Mouse (Mus musculus): Measurements from ENCODE around the gene Omp. TPM values are rescaled to one million over a fixed set of nuclear protein-coding genes. Genes with fewer than 3 reads are reported as not detected.

Gene Omp
- total RNA-seq (2017), result 0.50 and 0.89 TPM in 2 replicates

GRCm38 (mm10) chr7:98145402-98145801 is at the start of gene Omp:
Gene Omp (minus strand): TSS chr7:98145502.
- ATAC-seq (replicated peaks in 1 of 2; ENCODE audit: insufficient read depth in 1 of 2, low FRiP score in 2 of 2, low TSS enrichment in 1 of 2, low read depth in 1 of 2, poor library complexity in 2 of 2, severe bottlenecking in 2 of 2), result no peak

DNA sequence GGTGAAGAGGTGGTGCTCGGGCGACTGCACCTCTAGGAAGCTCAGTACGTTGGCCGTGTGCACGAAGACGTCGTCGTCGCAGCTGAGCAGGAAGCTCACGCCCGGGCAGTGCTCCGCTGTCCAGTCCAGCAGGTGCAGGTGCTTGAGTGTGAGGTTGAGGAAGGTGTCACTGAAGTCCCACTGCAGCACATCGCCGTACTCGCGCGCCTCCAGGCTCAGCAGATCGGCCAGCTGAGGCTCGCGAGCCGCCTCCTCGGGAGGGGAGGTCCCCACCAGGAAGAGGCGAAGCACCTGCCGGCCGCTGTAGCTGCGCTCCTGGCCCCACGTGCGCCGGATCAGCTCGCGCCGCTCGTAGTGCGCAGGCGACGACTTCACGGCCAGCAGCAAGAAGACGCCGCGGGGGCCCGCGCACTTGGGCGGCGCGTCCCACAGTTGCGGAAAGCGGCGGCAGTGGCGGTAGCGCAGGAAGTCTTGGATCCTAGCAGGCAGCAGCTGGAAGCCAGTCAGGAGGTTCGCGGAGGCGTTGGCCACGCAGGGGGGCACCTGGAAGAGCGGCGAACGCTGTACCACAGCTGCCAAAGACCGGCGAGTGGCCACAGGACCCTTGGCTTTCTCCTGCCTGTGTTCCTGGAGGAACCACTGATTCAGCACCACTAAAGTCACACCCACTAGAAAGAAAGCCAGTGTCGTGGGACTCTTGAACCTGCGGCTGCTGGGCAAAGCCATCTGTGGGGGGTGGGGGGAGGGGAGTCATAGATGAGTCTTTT is 48.9 kb upstream of the Omp start:
- ATAC-seq (replicated peaks in 1 of 2; ENCODE audit: insufficient read depth in 1 of 2, low FRiP score in 2 of 2, low TSS enrichment in 1 of 2, low read depth in 1 of 2, poor library complexity in 2 of 2, severe bottlenecking in 2 of 2), result peak in 1 of 2 experiments; percentile 29; a peak in 2 of 4 replicates

DNA sequence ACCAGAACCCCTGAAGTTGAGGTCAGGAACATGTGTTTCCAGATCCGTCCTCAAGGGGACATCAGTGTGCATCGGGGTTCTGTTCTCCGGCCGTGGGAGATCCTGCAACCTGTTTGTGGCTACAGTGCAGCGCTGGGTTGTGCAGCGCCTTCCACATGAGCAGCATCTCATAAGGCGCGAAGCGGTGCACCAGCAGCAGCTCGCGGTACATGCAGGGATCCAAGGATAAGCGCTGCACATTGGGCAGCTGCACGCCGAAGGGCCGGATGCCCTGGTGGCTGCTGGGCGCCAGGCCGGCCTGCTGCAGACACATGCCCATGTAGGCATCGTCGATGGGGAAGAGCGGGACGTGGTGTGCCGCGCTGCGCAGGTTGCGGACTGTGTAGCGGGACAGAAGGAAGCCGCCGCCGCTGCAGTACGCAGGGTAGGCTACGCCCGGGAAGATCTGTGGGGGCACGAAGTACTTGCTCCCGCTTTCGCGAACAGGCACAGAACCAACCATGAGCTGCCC is 48.3 kb upstream of the Omp start:
- peak; percentile 40 to 49 for ATAC-seq (replicated peaks in 1 of 2; ENCODE audit: insufficient read depth in 1 of 2, low FRiP score in 2 of 2, low TSS enrichment in 1 of 2, low read depth in 1 of 2, poor library complexity in 2 of 2, severe bottlenecking in 2 of 2)

GRCm38 (mm10) chr7:98191571-98192250 is 46.4 kb upstream of the Omp start:
- no peak for ATAC-seq (replicated peaks in 1 of 2; ENCODE audit: insufficient read depth in 1 of 2, low FRiP score in 2 of 2, low TSS enrichment in 1 of 2, low read depth in 1 of 2, poor library complexity in 2 of 2, severe bottlenecking in 2 of 2)

DNA sequence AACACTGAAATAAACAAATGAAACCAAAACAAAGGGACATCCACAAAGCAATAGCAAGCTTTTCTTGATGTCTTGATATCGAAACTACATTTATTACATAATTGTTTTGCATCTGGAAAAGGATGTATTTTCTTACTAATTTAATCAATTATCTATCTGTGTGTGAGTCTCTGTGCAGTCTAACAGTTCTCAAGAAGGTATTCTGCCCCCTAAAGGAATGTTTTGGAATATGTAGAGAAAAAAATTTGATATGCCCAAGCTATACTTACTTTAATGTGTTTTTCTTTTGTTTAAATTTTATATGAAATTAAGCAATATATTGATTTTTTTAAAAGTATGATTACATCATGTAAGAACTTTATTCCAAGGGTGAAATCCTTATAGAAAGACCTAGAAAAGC is 45.3 kb upstream of the Omp start:
- no peak for ATAC-seq (replicated peaks in 1 of 2; ENCODE audit: insufficient read depth in 1 of 2, low FRiP score in 2 of 2, low TSS enrichment in 1 of 2, low read depth in 1 of 2, poor library complexity in 2 of 2, severe bottlenecking in 2 of 2)

- no peak for ATAC-seq (replicated peaks in 1 of 2; ENCODE audit: insufficient read depth in 1 of 2, low FRiP score in 2 of 2, low TSS enrichment in 1 of 2, low read depth in 1 of 2, poor library complexity in 2 of 2, severe bottlenecking in 2 of 2)
Observed at GRCm38 (mm10) chr7:98189745-98190144, 44.4 kb upstream of the Omp start.

- ATAC-seq (replicated peaks in 1 of 2; ENCODE audit: insufficient read depth in 1 of 2, low FRiP score in 2 of 2, low TSS enrichment in 1 of 2, low read depth in 1 of 2, poor library complexity in 2 of 2, severe bottlenecking in 2 of 2), result no peak
Observed at GRCm38 (mm10) chr7:98188680-98189079, 43.4 kb upstream of the Omp start.

DNA sequence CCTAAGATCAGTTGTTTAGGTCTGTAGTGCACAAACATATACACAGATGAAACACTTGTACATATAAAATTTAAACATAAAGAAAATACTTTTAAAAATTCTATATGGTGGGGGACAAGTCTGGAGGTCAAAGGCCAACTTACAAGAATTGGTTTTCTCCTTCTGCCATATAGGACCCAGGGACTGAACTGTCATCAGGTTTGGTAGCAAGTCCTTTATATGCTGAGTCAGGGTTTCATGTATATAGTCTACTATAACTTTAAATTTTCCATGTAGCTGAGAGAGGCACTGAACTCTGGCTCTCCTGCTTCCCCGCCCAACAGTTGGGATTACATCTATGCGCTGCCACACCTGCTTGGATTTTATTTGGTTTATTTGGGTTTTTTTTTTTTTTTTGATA is 42.9 kb upstream of the Omp start:
- no peak for ATAC-seq (replicated peaks in 1 of 2; ENCODE audit: insufficient read depth in 1 of 2, low FRiP score in 2 of 2, low TSS enrichment in 1 of 2, low read depth in 1 of 2, poor library complexity in 2 of 2, severe bottlenecking in 2 of 2)

- ATAC-seq (replicated peaks in 1 of 2; ENCODE audit: insufficient read depth in 1 of 2, low FRiP score in 2 of 2, low TSS enrichment in 1 of 2, low read depth in 1 of 2, poor library complexity in 2 of 2, severe bottlenecking in 2 of 2), result peak; percentile 80 to 83
Observed at GRCm38 (mm10) chr7:98187332-98187731, 42.0 kb upstream of the Omp start.

DNA sequence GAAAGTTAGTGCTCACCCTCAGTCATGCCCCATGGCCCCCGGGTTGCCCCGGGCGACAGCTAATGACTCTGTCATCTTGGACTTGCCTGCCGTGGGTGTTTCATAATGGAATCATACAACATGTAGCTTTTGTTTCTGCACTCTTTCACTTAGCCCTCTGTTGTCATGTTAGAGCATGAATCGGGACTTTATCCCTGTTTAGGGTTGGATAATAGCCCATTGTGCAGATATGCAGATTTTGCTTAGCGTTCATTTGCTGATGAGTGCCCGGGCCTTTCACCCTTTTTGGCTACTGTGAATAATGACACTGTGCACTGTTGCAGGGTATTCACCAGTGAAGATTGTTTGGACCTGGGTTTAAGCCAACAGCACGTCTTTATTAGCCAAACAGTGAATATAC is 41.3 kb upstream of the Omp start:
- ATAC-seq (replicated peaks in 1 of 2; ENCODE audit: insufficient read depth in 1 of 2, low FRiP score in 2 of 2, low TSS enrichment in 1 of 2, low read depth in 1 of 2, poor library complexity in 2 of 2, severe bottlenecking in 2 of 2), result no peak

- no peak for ATAC-seq (replicated peaks in 1 of 2; ENCODE audit: insufficient read depth in 1 of 2, low FRiP score in 2 of 2, low TSS enrichment in 1 of 2, low read depth in 1 of 2, poor library complexity in 2 of 2, severe bottlenecking in 2 of 2)
Observed at GRCm38 (mm10) chr7:98185326-98185725, 40.0 kb upstream of the Omp start.

DNA sequence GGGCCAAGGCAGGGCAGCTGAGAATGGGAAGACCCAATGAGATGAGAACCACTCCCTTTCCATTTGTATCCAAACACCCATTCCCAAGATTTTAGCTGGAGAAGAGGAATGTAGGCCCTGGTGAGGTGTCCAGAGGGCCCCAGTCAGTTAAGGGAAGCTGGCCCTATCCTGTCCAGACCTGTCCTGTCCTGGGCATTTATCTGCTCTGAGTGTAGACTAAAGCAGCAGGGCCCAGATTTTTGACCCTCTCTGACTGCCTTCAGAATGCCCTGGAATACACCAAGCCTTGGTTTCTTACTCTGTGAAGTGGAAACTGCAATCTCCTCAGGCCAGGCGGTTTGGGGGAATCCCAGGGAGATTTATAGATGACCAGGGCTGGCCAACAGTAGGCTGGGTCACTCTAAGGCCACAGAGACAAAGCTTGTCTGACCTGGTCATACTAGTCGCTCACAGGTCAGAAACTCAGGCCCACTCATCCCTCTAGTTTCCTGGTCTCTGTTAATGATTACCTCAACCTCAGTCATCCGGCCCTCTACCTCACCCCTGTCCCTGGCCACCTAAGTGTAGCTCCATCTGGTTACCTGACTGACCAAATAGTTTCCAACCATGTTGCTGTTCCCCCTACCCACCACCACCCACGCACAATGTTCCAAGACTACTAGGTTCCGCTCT is 33.4 kb upstream of the Omp start:
- no peak for ATAC-seq (replicated peaks in 1 of 2; ENCODE audit: insufficient read depth in 1 of 2, low FRiP score in 2 of 2, low TSS enrichment in 1 of 2, low read depth in 1 of 2, poor library complexity in 2 of 2, severe bottlenecking in 2 of 2)

GRCm38 (mm10) chr7:98177929-98178559 is 32.7 kb upstream of the Omp start, which contains the start of gene Capn5:
Gene Capn5 (minus strand): TSS chr7:98178274.
- ATAC-seq (replicated peaks in 1 of 2; ENCODE audit: insufficient read depth in 1 of 2, low FRiP score in 2 of 2, low TSS enrichment in 1 of 2, low read depth in 1 of 2, poor library complexity in 2 of 2, severe bottlenecking in 2 of 2), result peak; percentile 66 to 72

DNA sequence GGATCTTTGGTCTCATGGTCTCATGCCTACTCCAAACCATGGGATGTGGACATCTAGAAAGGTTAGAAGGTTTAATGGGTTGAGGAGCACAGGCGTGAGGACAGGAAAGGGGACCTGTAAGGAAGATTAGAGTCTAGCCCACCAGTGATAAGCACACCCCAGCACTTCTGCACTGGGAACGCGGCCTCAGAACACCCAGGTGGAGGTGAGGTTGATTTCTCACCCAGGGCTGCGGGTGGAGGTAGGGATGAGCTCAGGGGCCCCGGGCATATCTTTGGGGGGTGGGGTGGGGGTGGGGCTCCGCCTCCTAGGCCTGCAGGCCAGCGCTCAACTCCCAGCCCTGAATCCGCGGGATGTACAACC is 32.2 kb upstream of the Omp start:
- no peak for ATAC-seq (replicated peaks in 1 of 2; ENCODE audit: insufficient read depth in 1 of 2, low FRiP score in 2 of 2, low TSS enrichment in 1 of 2, low read depth in 1 of 2, poor library complexity in 2 of 2, severe bottlenecking in 2 of 2)

GRCm38 (mm10) chr7:98177071-98177485 is 31.8 kb upstream of the Omp start:
- no peak for ATAC-seq (replicated peaks in 1 of 2; ENCODE audit: insufficient read depth in 1 of 2, low FRiP score in 2 of 2, low TSS enrichment in 1 of 2, low read depth in 1 of 2, poor library complexity in 2 of 2, severe bottlenecking in 2 of 2)

- ATAC-seq (replicated peaks in 1 of 2; ENCODE audit: insufficient read depth in 1 of 2, low FRiP score in 2 of 2, low TSS enrichment in 1 of 2, low read depth in 1 of 2, poor library complexity in 2 of 2, severe bottlenecking in 2 of 2), result no peak
Observed at GRCm38 (mm10) chr7:98176322-98177070, 31.2 kb upstream of the Omp start.
